Mouse (Mus musculus): ENCODE measurements around the gene Hist1h1d.
"Not testable (repeated sequence)": the region's sequence is repeated elsewhere in the genome, so short reads cannot be mapped to it uniquely, and the experiment has no call there.

DNA sequence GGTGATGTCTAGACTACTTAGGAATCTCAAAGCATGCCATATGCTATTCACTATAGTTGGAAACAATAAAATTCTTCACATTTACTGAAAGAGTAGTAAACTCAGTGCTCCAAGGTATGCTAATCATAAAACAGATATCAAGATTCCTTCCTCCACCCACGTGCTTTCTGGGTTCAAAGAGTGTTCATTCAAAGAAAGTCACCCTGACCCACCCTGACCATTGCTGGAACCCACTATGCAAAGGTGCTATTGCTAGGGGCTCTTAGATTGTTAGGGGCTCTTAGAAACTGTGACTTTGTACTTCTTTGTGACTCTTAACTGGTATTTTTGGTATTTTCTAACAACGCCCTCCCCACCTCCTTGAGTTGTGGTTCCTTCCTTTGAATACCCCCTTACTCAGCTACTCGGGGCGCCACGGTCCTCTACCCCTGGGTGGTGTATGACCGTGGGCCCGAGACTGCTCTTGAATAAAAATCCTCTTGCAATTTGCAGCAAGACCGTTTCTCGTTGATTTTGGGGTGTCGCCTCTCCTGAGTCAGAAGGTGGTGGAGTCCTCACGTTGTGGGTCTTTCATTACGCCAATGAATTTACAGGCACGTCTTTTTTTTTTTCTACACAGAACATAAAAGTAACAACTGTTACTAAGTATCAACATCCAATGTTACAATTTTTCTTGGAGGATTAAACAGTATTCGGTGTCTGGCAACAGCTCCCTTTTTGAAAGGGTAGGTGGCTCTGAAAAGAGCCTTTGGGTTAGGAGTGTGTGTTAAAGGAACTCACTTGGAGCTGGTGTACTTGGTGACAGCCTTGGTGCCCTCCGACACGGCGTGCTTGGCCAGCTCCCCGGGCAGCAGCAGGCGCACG, 20.2 kb downstream of the Hist1h1d start:
- TF ChIP-seq CTCF (IDR thresholded peaks at IDR 0.05 in 2 of 3, conservative IDR thresholded peaks at IDR 0.05 in 1 of 3; ENCODE audit: control insufficient read depth in 1 of 3, insufficient read depth in 1 of 3, low read depth in 2 of 3, low read length in 3 of 3, poor library complexity in 1 of 3, severe bottlenecking in 1 of 3); GATA1 (IDR thresholded peaks at IDR 0.05; ENCODE audit: low read depth, low read length): not testable (repeated sequence)
